Mouse (Mus musculus) macrophage (primary cell): ENCODE measurements around the gene Cyp11a1. TPM values are rescaled to one million over a fixed set of nuclear protein-coding genes. Genes with fewer than 3 reads are reported as not detected.

Experiments used
- H3K27ac ChIP-seq: fragments of 350-480 bp; formaldehyde crosslinking; 2 replicates; pipeline ENCODE4 v1.9.0; 2021
- H3K36me3 ChIP-seq: fragments of 350-480 bp; formaldehyde crosslinking; 2 replicates; pipeline ENCODE4 v1.9.0; 2021; ENCODE audit errors: inconsistent target
- H3K4me3 ChIP-seq: fragments of 350-480 bp; formaldehyde crosslinking; 2 replicates; pipeline ENCODE4 v1.9.0; 2021; ENCODE audit errors: inconsistent target
- H3K79me2 ChIP-seq: fragments of 350-480 bp; formaldehyde crosslinking; 2 replicates; pipeline ENCODE4 v1.9.0; 2021; ENCODE audit errors: inconsistent target
- WGBS: methylation state at CpG from one replicate; pipeline ENCODE4 v1.1.7; 2026; ENCODE audit warnings: inconsistent platforms; ENCODE audit not compliant: missing documents; 5-methylcytosine and 5-hydroxymethylcytosine counted together
- polyA plus RNA-seq: library from polyadenylated mRNA; stranded (reverse); fragments of 250-400 nt; gene quantifications from 3 replicates; pipeline ENCODE4 v1.2.4, GENCODE M21; 2018; ENCODE audit warnings: inconsistent platforms
- total RNA-seq, 78 experiments: library from RNA; depleted of rRNA; stranded (reverse); fragments of 250-400 nt; gene quantifications; 1 replicate in 9 of 78; 2 replicates in 24 of 78; 3 replicates in 43 of 78; 4 replicates in 2 of 78; pipeline ENCODE4 v1.2.4; 2018; ENCODE audit warnings: inconsistent platforms in 56 of 78

Gene Cyp11a1
- total RNA-seq (2018; cell fraction: chromatin; rRNA removed), result not detected
- total RNA-seq (2018; cell fraction: cytosol; rRNA removed), result under 1 TPM in 5 of 26 experiments, not detected in 21; 0.04 to 0.09 (median 0.07) TPM
- not detected for total RNA-seq (2018; cell fraction: nucleus; rRNA removed)
- polyA plus RNA-seq, result not detected in 3 replicates

DNA sequence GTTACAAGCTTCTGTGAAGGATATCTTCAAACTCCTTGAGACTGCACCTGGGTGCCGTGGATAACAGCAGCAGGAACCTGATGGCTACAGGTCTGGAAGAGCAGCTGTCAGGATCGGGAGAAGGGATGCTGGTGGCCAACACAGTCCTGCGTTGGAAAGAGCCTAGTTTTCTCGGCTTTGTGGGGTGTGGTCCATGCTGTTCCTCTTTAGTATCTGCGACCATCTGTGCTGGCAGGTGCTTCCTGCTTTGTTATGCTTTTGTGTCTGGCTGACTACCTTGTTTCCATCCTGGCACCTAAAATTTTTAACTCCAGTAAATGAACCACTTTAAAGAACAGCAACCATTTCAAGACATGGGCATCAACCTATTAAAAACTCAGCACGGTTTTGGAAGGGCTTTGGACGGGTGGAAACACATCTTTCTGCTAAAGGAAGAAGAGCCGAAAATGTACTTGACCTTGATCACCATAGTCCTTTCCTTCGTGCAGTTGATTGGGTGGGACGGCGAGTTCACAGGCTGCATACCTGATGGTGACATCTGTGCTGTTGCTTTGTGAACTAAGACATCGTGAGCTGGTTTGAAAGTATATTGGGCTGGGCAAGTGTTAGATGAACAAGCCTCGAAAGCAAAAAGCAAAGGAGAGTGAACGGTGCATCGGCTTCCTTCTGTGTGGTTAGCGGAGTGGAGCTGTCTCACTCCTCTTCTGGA is at the start of gene Cyp11a1:
TSS of gene Cyp11a1 (plus strand) at position 659 of the 709 bp plus-strand sequence.
- Histone ChIP-seq H3K27ac (no peak within 1 kb of the TSS), H3K36me3 (no peaks in the 10 kb centered on the region), H3K4me3 (no peak within 1 kb of the TSS), H3K79me2 (no peaks in the 10 kb centered on the region)
- WGBS, result 65% methylated on average over 16 of the region's 16 CpGs

- Histone ChIP-seq H3K79me2 (no peaks in the 10 kb centered on the region), H3K4me3 (no peak overlapping the region), H3K27ac (no peak overlapping the region), H3K36me3 (no peaks in the 10 kb centered on the region)
- WGBS, result 23% methylated on average over 5 of the region's 5 CpGs
Measured at GRCm38 (mm10) chr9:57956838-57957236, 49.4 kb upstream of the Cyp11a1 start.

DNA sequence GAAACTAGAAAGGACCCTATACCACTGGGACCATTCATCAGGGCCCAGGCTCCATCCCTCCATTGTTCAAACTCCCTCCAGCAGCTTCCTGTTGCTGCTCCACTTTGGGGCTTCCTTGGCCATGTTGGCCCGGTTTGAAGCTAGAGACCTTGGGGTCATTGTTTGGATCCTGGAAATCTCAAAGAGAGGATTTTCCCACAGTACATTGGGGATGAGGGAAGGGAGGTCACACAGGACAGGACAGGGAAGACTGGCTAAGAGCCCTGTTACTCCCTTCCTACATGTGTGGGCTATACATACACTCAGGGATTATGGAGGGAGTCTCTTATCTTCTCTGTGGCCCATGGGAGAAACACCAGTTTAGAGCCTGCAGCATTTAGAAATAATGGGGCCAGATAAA is 47.6 kb upstream of the Cyp11a1 start:
- Histone ChIP-seq H3K79me2 (no peaks in the 10 kb centered on the region), H3K27ac (no peak overlapping the region), H3K4me3 (no peak overlapping the region), H3K36me3 (no peaks in the 10 kb centered on the region)
- WGBS, result 91% methylated on average over 1 of the region's 1 CpGs

DNA sequence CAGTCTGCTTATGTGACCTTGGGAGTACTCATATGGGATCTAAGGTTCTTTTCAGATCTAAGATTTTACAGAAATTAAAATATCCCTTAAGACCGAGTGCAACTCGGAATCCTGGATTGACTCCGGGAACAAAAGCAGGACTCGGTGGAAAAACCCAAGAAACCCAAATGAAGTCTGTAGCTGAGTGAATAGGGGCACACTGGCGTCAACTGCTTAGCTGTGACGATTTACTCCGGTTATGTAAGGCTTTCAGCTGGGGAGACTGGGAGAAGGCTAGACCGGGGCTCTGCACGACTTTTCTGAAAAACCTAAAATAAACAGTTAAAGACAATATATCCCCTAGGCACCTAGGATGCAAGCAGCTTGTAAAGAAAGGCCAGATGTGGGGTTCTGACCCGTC is 46.8 kb upstream of the Cyp11a1 start:
- H3K4me3 ChIP-seq, result no peak overlapping the region
- H3K27ac ChIP-seq, result no peak overlapping the region
- WGBS, result 92% methylated on average over 10 of the region's 10 CpGs
- no peaks in the 10 kb centered on the region for H3K79me2 ChIP-seq
- H3K36me3 ChIP-seq, result no peaks in the 10 kb centered on the region

DNA sequence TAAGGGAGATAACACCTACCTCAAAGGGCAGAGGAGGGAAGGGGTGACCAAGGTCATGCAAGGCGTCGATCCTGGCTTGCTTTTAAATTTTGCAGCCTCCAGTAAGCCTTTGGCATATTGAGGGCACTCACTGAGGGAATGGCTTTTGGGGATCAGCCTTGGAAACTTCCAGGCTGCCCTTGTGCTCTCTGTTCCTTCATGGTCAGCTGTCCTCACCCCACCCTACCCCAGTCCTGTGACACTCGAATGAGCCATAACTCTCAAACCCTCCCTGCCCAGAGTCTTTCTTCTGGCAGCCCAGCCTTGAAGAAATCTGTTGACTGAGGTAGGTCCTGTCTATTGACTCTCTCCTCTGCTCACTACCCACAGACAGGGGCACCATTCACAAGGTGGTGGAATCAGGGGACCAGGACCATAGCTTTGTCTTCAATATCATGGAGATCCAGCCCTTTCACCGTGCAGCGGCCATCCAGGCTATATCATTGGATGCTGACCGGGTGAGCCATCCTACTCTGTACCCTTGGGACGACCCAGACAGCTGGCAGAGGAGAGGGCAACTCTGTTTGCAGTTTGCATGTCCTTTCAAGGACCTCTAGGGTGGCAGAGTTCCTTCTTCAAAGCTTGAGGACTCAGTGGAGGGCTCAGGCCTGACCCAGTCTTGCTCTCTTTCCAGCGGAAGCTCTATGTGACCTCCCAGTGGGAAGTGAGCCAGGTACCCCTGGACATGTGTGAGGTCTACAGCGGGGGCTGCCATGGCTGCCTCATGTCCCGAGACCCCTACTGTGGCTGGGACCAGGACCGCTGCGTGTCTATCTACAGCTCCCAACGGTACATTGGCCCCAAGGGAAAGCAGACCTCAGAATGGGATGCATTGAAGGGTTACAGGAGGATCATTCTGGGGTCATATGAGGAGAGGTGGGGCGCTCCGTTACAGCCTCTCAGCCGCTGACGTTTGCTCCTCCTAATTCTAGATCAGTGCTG is 46.0 kb upstream of the Cyp11a1 start:
- Histone ChIP-seq H3K27ac (no peak overlapping the region), H3K79me2 (no peaks in the 10 kb centered on the region), H3K4me3 (no peak overlapping the region), H3K36me3 (no peaks in the 10 kb centered on the region)
- 91% methylated on average over 17 of the region's 17 CpGs for WGBS

GRCm38 (mm10) chr9:57961226-57961625 is 45.0 kb upstream of the Cyp11a1 start:
- Histone ChIP-seq H3K4me3 (no peak overlapping the region), H3K36me3 (no peaks in the 10 kb centered on the region), H3K27ac (no peak overlapping the region), H3K79me2 (no peaks in the 10 kb centered on the region)
- 92% methylated on average over 15 of the region's 15 CpGs for WGBS

GRCm38 (mm10) chr9:57961863-57962778 is 44.1 kb upstream of the Cyp11a1 start:
- no peaks in the 10 kb centered on the region for H3K36me3 ChIP-seq
- H3K4me3 ChIP-seq, result no peak overlapping the region
- WGBS, result 90% methylated on average over 17 of the region's 17 CpGs
- no peak overlapping the region for H3K27ac ChIP-seq
- H3K79me2 ChIP-seq, result no peaks in the 10 kb centered on the region

- H3K27ac ChIP-seq, result no peak overlapping the region
- no peaks in the 10 kb centered on the region for H3K36me3 ChIP-seq
- H3K79me2 ChIP-seq, result no peaks in the 10 kb centered on the region
- WGBS, result 94% methylated on average over 4 of the region's 4 CpGs
- H3K4me3 ChIP-seq, result no peak overlapping the region
Measured at GRCm38 (mm10) chr9:57963249-57963997, 42.8 kb upstream of the Cyp11a1 start.

- WGBS, result 83% methylated on average over 5 of the region's 5 CpGs
- Histone ChIP-seq H3K27ac (no peak overlapping the region), H3K36me3 (no peaks in the 10 kb centered on the region), H3K4me3 (no peak overlapping the region), H3K79me2 (no peaks in the 10 kb centered on the region)
Measured at GRCm38 (mm10) chr9:57963998-57964395, 42.2 kb upstream of the Cyp11a1 start.

GRCm38 (mm10) chr9:57964528-57965250 is 41.5 kb upstream of the Cyp11a1 start:
- H3K79me2 ChIP-seq, result no peaks in the 10 kb centered on the region
- no peak overlapping the region for H3K4me3 ChIP-seq
- no peaks in the 10 kb centered on the region for H3K36me3 ChIP-seq
- H3K27ac ChIP-seq, result no peak overlapping the region
- WGBS, result 91% methylated on average over 6 of the region's 6 CpGs

- no peak overlapping the region for H3K4me3 ChIP-seq
Measured at GRCm38 (mm10) chr9:57965281-57966185, 40.7 kb upstream of the Cyp11a1 start.

GRCm38 (mm10) chr9:57967237-57967960 is 38.8 kb upstream of the Cyp11a1 start:
- Histone ChIP-seq H3K4me3 (no peak overlapping the region), H3K36me3 (no peaks in the 10 kb centered on the region), H3K27ac (no peak overlapping the region), H3K79me2 (no peaks in the 10 kb centered on the region)
- WGBS, result 90% methylated on average over 14 of the region's 14 CpGs

More at GRCm38 (mm10) chr9:57965281-57966185, 40.7 kb upstream of the Cyp11a1 start:
- H3K79me2 ChIP-seq, result no peaks in the 10 kb centered on the region
- H3K27ac ChIP-seq, result no peak overlapping the region
- H3K36me3 ChIP-seq, result no peaks in the 10 kb centered on the region
- 58% methylated on average over 12 of the region's 12 CpGs for WGBS
